ENCODE assay signal across 8 mouse cellular contexts in the genomic region with DNA sequence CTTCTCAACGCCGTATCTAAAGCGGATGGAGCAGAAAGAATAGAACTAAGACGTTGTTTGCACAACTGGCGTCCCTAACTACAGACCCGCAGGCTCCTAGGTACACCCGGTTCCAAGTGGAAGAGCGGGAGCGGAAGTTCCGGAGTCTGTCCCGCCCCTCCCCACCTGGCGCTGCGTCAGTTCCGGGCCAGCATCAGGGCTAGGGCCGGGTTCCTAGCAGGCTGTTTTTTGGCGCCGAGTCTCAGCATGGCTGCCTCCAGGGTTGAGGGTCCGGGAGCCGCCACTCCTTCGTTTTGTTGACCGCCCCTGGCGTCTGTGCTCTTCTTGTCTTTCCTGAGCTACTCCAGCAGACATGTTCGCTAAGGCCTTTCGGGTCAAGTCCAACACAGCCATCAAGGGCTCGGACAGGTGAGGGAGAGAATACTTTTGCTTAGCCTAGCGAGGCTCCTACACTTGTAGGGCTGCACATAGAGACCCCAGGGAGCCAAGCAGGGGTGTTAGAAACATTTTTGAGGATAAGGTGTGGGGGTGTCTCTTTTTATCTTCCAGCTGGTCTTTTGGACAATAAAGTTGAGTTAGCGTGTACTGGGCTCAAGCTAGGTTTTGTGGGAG. TPM values are rescaled to one million over a fixed set of nuclear protein-coding genes. Genes with fewer than 3 reads are reported as not detected.
DNase-seq lines count a peak whose midpoint lies in the region; ATAC-seq lines count a peak whose summit lies in the region.

Gene Eif2d, plus strand, starts transcription at position 164 of the 612 bp plus-strand sequence.

- H3K27ac ChIP-seq in hindbrain, embryonic 13.5 days: peak within 1 kb of the TSS; percentile 31; the same call in 1 of the 2 replicates

- H3K4me3 ChIP-seq in hindbrain, embryonic 13.5 days: peak within 1 kb of the TSS; percentile 85

- H3K4me2 ChIP-seq in hindbrain, embryonic 13.5 days: peak within 1 kb of the TSS; percentile 83

- peaks cover 15% of the 10 kb centered on the region for H3K4me1 ChIP-seq in hindbrain, embryonic 13.5 days (replicated peaks)

- WGBS in hindbrain, embryonic 13.5 days: under 1% methylated on average over 27 of the region's 27 CpGs

- peaks cover 9% of the 10 kb centered on the region; the same call in 1 of the 2 replicates for H3K27me3 ChIP-seq in hindbrain, embryonic 13.5 days

- peak; percentile 99 for ATAC-seq in hindbrain, embryonic 13.5 days (ENCODE audit: low FRiP score)

- peak within 1 kb of the TSS; percentile 89 for H3K9ac ChIP-seq in hindbrain, embryonic 13.5 days

- peaks cover 4% of the 10 kb centered on the region for H3K36me3 ChIP-seq in hindbrain, embryonic 13.5 days

- peak; percentile 93 for DNase-seq in NIH3T3 (ENCODE audit: low read depth)
- DNase-seq in cerebellum, postnatal 14 days: peak; percentile 94
- DNase-seq in frontal cortex, postnatal 14 days (ENCODE audit: low spot score in 2 of 2): peak; percentile 71 to 82
- DNase-seq in layer of hippocampus, postnatal 25 days (ENCODE audit: extremely low spot score in 1 of 2, low spot score in 1 of 2): peak; percentile 71 to 83
- peak; percentile 92 for DNase-seq in lung, postnatal 25 days (ENCODE audit: low spot score)
- peak; percentile 90 for DNase-seq in retina, postnatal 1 day
- peak; percentile 84 to 85 for DNase-seq in urinary bladder, adult 18-20 months (ENCODE audit: low spot score in 2 of 2)

- no peaks in the 10 kb centered on the region for H3K9me3 ChIP-seq in hindbrain, embryonic 13.5 days

RNA-seq across cellular contexts. Expression of gene Eif2d, which starts in this region (rescaled TPM):
- polyA plus RNA-seq in hindbrain, embryonic 13.5 days (2015; fragmentation: Nextera tagmentation; extraction: Ambion mirVana): 52.7 and 52.8 TPM in 2 replicates
- 10 to 100 TPM; 37.6 to 39.4 TPM for total RNA-seq in layer of hippocampus, postnatal 25 days (2021)

Comparison
In these comparisons a context has a peak if more than half of its experiments do, and no peak if none do; other contexts are left out.
1. Peak in every context shown above with its lines: DNase-seq, ATAC-seq, H3K4me3 ChIP-seq and H3K27ac ChIP-seq.